Comparison of ENCODE assay signal across 13 mouse cellular contexts in genomic region chr6:52228475-52229465, GRCm38 (mm10). TPM values are rescaled to one million over a fixed set of nuclear protein-coding genes. Genes with fewer than 3 reads are reported as not detected.
DNase-seq lines count a peak whose midpoint lies in the region; ATAC-seq and TF ChIP-seq lines count a peak whose summit lies in the region.
"Had no signal": no experiment of that assay in that cellular context is flagged by ENCODE, and none has a peak within 500 bp of the region (broad histone marks: within the 10 kb centered on the region; RNA-seq: fewer than 3 reads in every experiment).

No protein-coding gene starts in this region.

- WGBS in liver, embryonic 11.5 days: 2% methylated on average over 38 of the region's 38 CpGs
- under 1% methylated on average over 38 of the region's 38 CpGs for WGBS in kidney, embryonic 16.5 days

- no peak for TF ChIP-seq POLR2A in embryonic fibroblast, embryonic 13.5 days (IDR thresholded peaks at IDR 0.05; ENCODE audit: low read depth, low read length)

- peaks cover 96% of the 10 kb centered on the region for H3K27me3 ChIP-seq in liver, embryonic 11.5 days (replicated peaks; ENCODE audit: control insufficient read depth, insufficient read depth, low read length)
- H3K27me3 ChIP-seq in kidney, embryonic 16.5 days (ENCODE audit: insufficient read depth, low read length): no peaks in the 10 kb centered on the region

- no peak overlapping the region for H3K4me3 ChIP-seq in liver, embryonic 11.5 days (ENCODE audit: low read depth, low read length)
- H3K4me3 ChIP-seq in embryonic fibroblast, embryonic 13.5 days (ENCODE audit: insufficient read depth, low read length): peak overlapping the region; percentile 42
- H3K4me3 ChIP-seq in kidney, embryonic 16.5 days (ENCODE audit: low read length): peak overlapping the region; percentile 69
- H3K4me3 ChIP-seq: forebrain, embryonic 12.5 days had no signal

- no peak for TF ChIP-seq CTCF in embryonic fibroblast, embryonic 13.5 days (IDR thresholded peaks at IDR 0.05; ENCODE audit: borderline replicate concordance, insufficient read depth, low read length)

- no peak overlapping the region for H3K9ac ChIP-seq in liver, embryonic 11.5 days (ENCODE audit: low read depth, low read length)
- H3K9ac ChIP-seq in kidney, embryonic 16.5 days (replicated peaks; ENCODE audit: low read length): peak overlapping the region; percentile 91
- H3K9ac ChIP-seq: forebrain, embryonic 12.5 days had no signal

- peak overlapping the region; percentile 27 for H3K4me2 ChIP-seq in liver, embryonic 11.5 days
- H3K4me2 ChIP-seq in kidney, embryonic 16.5 days (replicated peaks; ENCODE audit: low read depth, low read length): peak overlapping the region; percentile 83
- H3K4me2 ChIP-seq: forebrain, embryonic 12.5 days had no signal

- H3K36me3 ChIP-seq in liver, embryonic 11.5 days (ENCODE audit: control insufficient read depth, insufficient read depth, low read length): no peaks in the 10 kb centered on the region
- H3K36me3 ChIP-seq in kidney, embryonic 16.5 days (ENCODE audit: insufficient read depth, low read length): peaks cover 12% of the 10 kb centered on the region; the same call in 1 of the 2 replicates
- H3K36me3 ChIP-seq: forebrain, embryonic 12.5 days had no signal

- H3K9me3 ChIP-seq in liver, embryonic 11.5 days (ENCODE audit: control insufficient read depth, low read length): no peaks in the 10 kb centered on the region
- no peaks in the 10 kb centered on the region for H3K9me3 ChIP-seq in kidney, embryonic 16.5 days (ENCODE audit: low read length)
- H3K9me3 ChIP-seq: forebrain, embryonic 12.5 days had no signal

- ATAC-seq in liver, embryonic 11.5 days (replicated peaks; ENCODE audit: low FRiP score): no peak
- ATAC-seq in kidney, embryonic 16.5 days (ENCODE audit: low FRiP score, low TSS enrichment): no peak
- ATAC-seq in megakaryocyte progenitor cell, adult 5-6 weeks (replicated peaks; ENCODE audit: poor library complexity): peak; percentile 24

- DNase-seq in liver, embryonic 11.5 days (ENCODE audit: low spot score): no peak
- DNase-seq in liver: no peak
- DNase-seq in right cerebral cortex, postnatal 10 days (ENCODE audit: low spot score in 2 of 2): no peak
- no peak for DNase-seq in adrenal gland, postnatal 36 days
- no peak for DNase-seq in lung, postnatal 36 days
- DNase-seq: thymus, adult 18-20 months had no signal

- H3K4me1 ChIP-seq in liver, embryonic 11.5 days (replicated peaks; ENCODE audit: control insufficient read depth, insufficient read depth, low read length): no peaks in the 10 kb centered on the region
- H3K4me1 ChIP-seq in embryonic fibroblast, embryonic 13.5 days (ENCODE audit: control insufficient read depth, insufficient read depth, low read length): no peaks in the 10 kb centered on the region
- peaks cover 10% of the 10 kb centered on the region for H3K4me1 ChIP-seq in kidney, embryonic 16.5 days (ENCODE audit: insufficient read depth, low read length)
- H3K4me1 ChIP-seq: forebrain, embryonic 12.5 days had no signal

- no peak overlapping the region for H3K27ac ChIP-seq in liver, embryonic 11.5 days (ENCODE audit: low read depth, low read length)
- H3K27ac ChIP-seq in embryonic fibroblast, embryonic 13.5 days (ENCODE audit: insufficient read depth, low read length): peak overlapping the region; percentile 30
- H3K27ac ChIP-seq in kidney, embryonic 16.5 days (ENCODE audit: low read length): peak overlapping the region; percentile 97
- H3K27ac ChIP-seq: forebrain, embryonic 12.5 days had no signal

RNA-seq across cellular contexts. Expression of gene Hoxa9, which starts 2.1 kb away (rescaled TPM):
- polyA plus RNA-seq in liver, embryonic 11.5 days (2014; fragmentation: Nextera tagmentation; extraction: Ambion mirVana): 1.8 and 2.2 TPM in 2 replicates
- polyA plus RNA-seq in embryonic fibroblast, embryonic 13.5 days (2011; ENCODE audit: insufficient read length, low read depth, missing spikeins): 9.9 and 13.6 TPM in 2 replicates
- 56.6 and 56.8 TPM in 2 replicates for polyA plus RNA-seq in kidney, embryonic 16.5 days (2015; fragmentation: Nextera tagmentation; extraction: Ambion mirVana)
- total RNA-seq in megakaryocyte progenitor cell, adult 5-6 weeks (2015): 8.1 and 10.7 TPM in 2 replicates
- total RNA-seq in megakaryocyte progenitor cell, adult 5-6 weeks (2017): 23.4 and 24.9 TPM in 2 replicates
- total RNA-seq in adrenal gland, postnatal 36 days (2021): 1 to 10 TPM in 1 of 2 experiments, under 1 TPM in 1; 0.56 to 1.3 TPM
- total RNA-seq: heart, adult 18-20 months; left cerebral cortex, postnatal 36 days; midbrain, postnatal 0 days had no signal
- polyA plus RNA-seq: forebrain, embryonic 12.5 days; midbrain, postnatal 0 days had no signal

RNA-seq across cellular contexts. Expression of gene Hoxa7, which starts 7.1 kb away (rescaled TPM):
- polyA plus RNA-seq in liver, embryonic 11.5 days (2014; fragmentation: Nextera tagmentation; extraction: Ambion mirVana): 2.7 and 3.1 TPM in 2 replicates
- 15.8 and 21.6 TPM in 2 replicates for polyA plus RNA-seq in embryonic fibroblast, embryonic 13.5 days (2011; ENCODE audit: insufficient read length, low read depth, missing spikeins)
- 25.7 and 27.5 TPM in 2 replicates for polyA plus RNA-seq in kidney, embryonic 16.5 days (2015; fragmentation: Nextera tagmentation; extraction: Ambion mirVana)
- total RNA-seq in megakaryocyte progenitor cell, adult 5-6 weeks (2015): 11.4 and 15.7 TPM in 2 replicates
- 5.5 and 8.2 TPM in 2 replicates for total RNA-seq in megakaryocyte progenitor cell, adult 5-6 weeks (2017)
- total RNA-seq in adrenal gland, postnatal 36 days (2021): 10 to 100 TPM; 19.1 to 20.1 TPM
- total RNA-seq: left cerebral cortex, postnatal 36 days; midbrain, postnatal 0 days had no signal
- polyA plus RNA-seq: forebrain, embryonic 12.5 days; midbrain, postnatal 0 days had no signal

RNA-seq across cellular contexts. Expression of gene Hoxa10, which starts 11.9 kb away (rescaled TPM):
- polyA plus RNA-seq in liver, embryonic 11.5 days (2014; fragmentation: Nextera tagmentation; extraction: Ambion mirVana): 0.91 and 2.2 TPM in 2 replicates
- 12.1 and 18.2 TPM in 2 replicates for polyA plus RNA-seq in embryonic fibroblast, embryonic 13.5 days (2011; ENCODE audit: insufficient read length, low read depth, missing spikeins)
- 147 and 154 TPM in 2 replicates for polyA plus RNA-seq in kidney, embryonic 16.5 days (2015; fragmentation: Nextera tagmentation; extraction: Ambion mirVana)
- total RNA-seq in megakaryocyte progenitor cell, adult 5-6 weeks (2015): 0.12 and 0.24 TPM in 2 replicates
- 0.30 TPM in 1 of 2 replicates, not detected in the other for total RNA-seq in megakaryocyte progenitor cell, adult 5-6 weeks (2017)
- under 1 TPM; 0.20 to 0.30 TPM for total RNA-seq in adrenal gland, postnatal 36 days (2021)
- total RNA-seq: heart, adult 18-20 months; left cerebral cortex, postnatal 36 days; midbrain, postnatal 0 days had no signal
- polyA plus RNA-seq: forebrain, embryonic 12.5 days; midbrain, postnatal 0 days had no signal

RNA-seq across cellular contexts. Expression of gene Gm28308, which starts 15.6 kb away (rescaled TPM):
- not detected in 2 replicates for polyA plus RNA-seq in liver, embryonic 11.5 days (2014; fragmentation: Nextera tagmentation; extraction: Ambion mirVana)
- 0.89 TPM in 1 of 2 replicates, not detected in the other for polyA plus RNA-seq in embryonic fibroblast, embryonic 13.5 days (2011; ENCODE audit: insufficient read length, low read depth, missing spikeins)
- polyA plus RNA-seq in kidney, embryonic 16.5 days (2015; fragmentation: Nextera tagmentation; extraction: Ambion mirVana): not detected in 2 replicates
- total RNA-seq in megakaryocyte progenitor cell, adult 5-6 weeks (2015): not detected in 2 replicates
- total RNA-seq in megakaryocyte progenitor cell, adult 5-6 weeks (2017): 0.84 TPM in 1 of 2 replicates, not detected in the other
- 1 to 10 TPM; 1.5 to 2.8 TPM for total RNA-seq in adrenal gland, postnatal 36 days (2021)
- total RNA-seq: heart, adult 18-20 months; left cerebral cortex, postnatal 36 days; midbrain, postnatal 0 days had no signal
- polyA plus RNA-seq: forebrain, embryonic 12.5 days; midbrain, postnatal 0 days had no signal

RNA-seq across cellular contexts. Expression of gene Hoxa3, which starts 15.6 kb away (rescaled TPM):
- 2.8 and 2.9 TPM in 2 replicates for polyA plus RNA-seq in liver, embryonic 11.5 days (2014; fragmentation: Nextera tagmentation; extraction: Ambion mirVana)
- 10.2 and 13.5 TPM in 2 replicates for polyA plus RNA-seq in embryonic fibroblast, embryonic 13.5 days (2011; ENCODE audit: insufficient read length, low read depth, missing spikeins)
- 8.2 and 10.8 TPM in 2 replicates for polyA plus RNA-seq in kidney, embryonic 16.5 days (2015; fragmentation: Nextera tagmentation; extraction: Ambion mirVana)
- total RNA-seq in megakaryocyte progenitor cell, adult 5-6 weeks (2015): 0.59 and 2.1 TPM in 2 replicates
- total RNA-seq in megakaryocyte progenitor cell, adult 5-6 weeks (2017): 0.37 and 0.42 TPM in 2 replicates
- total RNA-seq in adrenal gland, postnatal 36 days (2021): 1 to 10 TPM; 3.7 TPM
- total RNA-seq: left cerebral cortex, postnatal 36 days had no signal
- polyA plus RNA-seq: midbrain, postnatal 0 days had no signal
